In the genomic region with DNA sequence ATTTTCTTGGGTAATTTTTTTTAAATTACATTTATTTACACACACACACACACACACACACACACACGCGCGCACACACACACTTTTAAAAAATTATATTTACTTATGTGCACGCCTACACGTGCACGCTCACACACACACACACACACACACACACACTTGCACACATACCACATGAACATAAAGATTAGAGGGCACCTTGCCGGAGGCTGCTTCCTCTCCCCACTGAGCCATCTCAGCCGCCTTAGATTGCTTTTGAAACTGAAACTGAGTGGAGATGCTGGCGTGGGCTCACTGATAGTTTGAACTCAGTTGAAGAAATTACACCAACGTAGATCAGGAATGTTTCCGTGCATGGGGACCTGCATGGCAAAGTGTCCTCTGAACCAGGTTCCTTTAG, we compare ENCODE assay signal across 19 mouse cellular contexts. TPM values are rescaled to one million over a fixed set of nuclear protein-coding genes. Genes with fewer than 3 reads are reported as not detected.
DNase-seq lines count a peak whose midpoint lies in the region; ATAC-seq and TF ChIP-seq lines count a peak whose summit lies in the region.
"Had no signal": no experiment of that assay in that cellular context is flagged by ENCODE, and none has a peak within 500 bp of the region (broad histone marks: within the 10 kb centered on the region; RNA-seq: fewer than 3 reads in every experiment).

No protein-coding gene starts in this region.

- H3K27me3 ChIP-seq in heart, embryonic 13.5 days (replicated peaks): no peaks in the 10 kb centered on the region
- H3K27me3 ChIP-seq in heart, adult 2 months (ENCODE audit: control insufficient read depth, insufficient read depth, low read length): no peaks in the 10 kb centered on the region
- H3K27me3 ChIP-seq in kidney, adult 2 months (replicated peaks; ENCODE audit: control insufficient read depth, insufficient read depth, low read length): no peaks in the 10 kb centered on the region
- H3K27me3 ChIP-seq: hindbrain, embryonic 15.5 days; liver, embryonic 13.5 days; megakaryocyte, embryonic 14.5 days; neural tube, embryonic 15.5 days had no signal

- peaks cover 60% of the 10 kb centered on the region for H3K36me3 ChIP-seq in heart, embryonic 13.5 days
- no peaks in the 10 kb centered on the region for H3K36me3 ChIP-seq in heart, adult 2 months (ENCODE audit: control insufficient read depth, insufficient read depth, low read length)
- no peaks in the 10 kb centered on the region for H3K36me3 ChIP-seq in kidney, adult 2 months (ENCODE audit: control insufficient read depth, insufficient read depth, low read length)
- H3K36me3 ChIP-seq: liver, embryonic 13.5 days had no signal

- H3K27ac ChIP-seq in heart, embryonic 13.5 days (replicated peaks): peak overlapping the region; percentile 58
- no peak overlapping the region for H3K27ac ChIP-seq in heart, adult 2 months
- H3K27ac ChIP-seq in kidney, adult 2 months (ENCODE audit: insufficient read depth, low read depth, low read length): no peak overlapping the region
- H3K27ac ChIP-seq: embryonic facial prominence, embryonic 10.5 days; hindbrain, embryonic 15.5 days; liver, embryonic 13.5 days; neural tube, embryonic 15.5 days had no signal

- no peak overlapping the region for H3K4me3 ChIP-seq in heart, embryonic 13.5 days
- no peak overlapping the region for H3K4me3 ChIP-seq in heart, adult 2 months
- no peak overlapping the region for H3K4me3 ChIP-seq in kidney, adult 2 months (ENCODE audit: insufficient read depth, low read depth, low read length)
- H3K4me3 ChIP-seq: embryonic facial prominence, embryonic 10.5 days; hindbrain, embryonic 15.5 days; liver, embryonic 13.5 days; megakaryocyte, embryonic 14.5 days; neural tube, embryonic 15.5 days had no signal

- WGBS in heart, embryonic 13.5 days: 87% methylated on average over 11 of the region's 11 CpGs
- WGBS in heart, adult 2 months: 84% methylated on average over 11 of the region's 11 CpGs
- WGBS in kidney, adult 2 months: 89% methylated on average over 11 of the region's 11 CpGs

- no peak for TF ChIP-seq CTCF in heart, adult 2 months (IDR thresholded peaks at IDR 0.05)
- no peak for TF ChIP-seq CTCF in kidney, adult 2 months (conservative IDR thresholded peaks at IDR 0.05; ENCODE audit: insufficient read depth, insufficient read length, low read depth, low read length)

- H3K9me3 ChIP-seq in heart, embryonic 13.5 days: no peaks in the 10 kb centered on the region
- H3K9me3 ChIP-seq: embryonic facial prominence, embryonic 10.5 days; G1E; hindbrain, embryonic 15.5 days; liver, embryonic 13.5 days; megakaryocyte, embryonic 14.5 days; neural tube, embryonic 15.5 days had no signal

- peaks cover 21% of the 10 kb centered on the region for H3K4me1 ChIP-seq in heart, embryonic 13.5 days
- peaks cover 2% of the 10 kb centered on the region for H3K4me1 ChIP-seq in heart, adult 2 months (ENCODE audit: control insufficient read depth, insufficient read depth, low read length)
- no peaks in the 10 kb centered on the region; the same call in 1 of the 2 replicates for H3K4me1 ChIP-seq in kidney, adult 2 months (ENCODE audit: control insufficient read depth, insufficient read depth, low read length)

- H3K9ac ChIP-seq in heart, embryonic 13.5 days: no peak overlapping the region
- H3K9ac ChIP-seq in heart, adult 2 months (ENCODE audit: low read depth, low read length): no peak overlapping the region
- H3K9ac ChIP-seq: forebrain, postnatal 0 days; hindbrain, embryonic 15.5 days; liver, embryonic 13.5 days; neural tube, embryonic 15.5 days had no signal

- intact Hi-C loops in heart, adult 2 months (cut with DNase I): loop anchor here (5.0 kb wide), 2 partner anchors 83 to 117 kb away; no protein-coding TSS in a partner anchor

- H3K79me2 ChIP-seq in heart, adult 2 months (replicated peaks; ENCODE audit: control insufficient read depth, insufficient read depth, low read length): no peaks in the 10 kb centered on the region

- H3K4me2 ChIP-seq in heart, embryonic 13.5 days: no peak overlapping the region
- H3K4me2 ChIP-seq: hindbrain, embryonic 15.5 days; liver, embryonic 13.5 days; neural tube, embryonic 15.5 days had no signal

- no peak for DNase-seq in heart, adult 2 months
- DNase-seq in natural killer cell, adult 2 months (ENCODE audit: low spot score in 2 of 2): peak; percentile 13 to 39
- DNase-seq in thymus, postnatal 10 days (ENCODE audit: low spot score in 2 of 2): peak; percentile 11 to 22
- no peak for DNase-seq in kidney, adult 2 months
- DNase-seq in left cerebral cortex, adult 18-20 months (ENCODE audit: low spot score in 2 of 2): no peak
- DNase-seq in cerebellum, adult 9-11 months: no peak
- DNase-seq: adrenal gland, postnatal 10 days; forebrain, postnatal 0 days; liver, embryonic 13.5 days; retina, postnatal 1 day had no signal

- no peak for ATAC-seq in heart, embryonic 13.5 days (ENCODE audit: extremely low read depth, insufficient number of reproducible peaks, low FRiP score, low TSS enrichment)
- ATAC-seq in CD4-positive, CD25-positive, alpha-beta regulatory T cell, adult 4 months: peak; percentile 69
- ATAC-seq: forebrain, postnatal 0 days; lung, postnatal 0 days had no signal

- no peak for TF ChIP-seq EP300 in heart, adult 2 months (IDR thresholded peaks at IDR 0.05; ENCODE audit: insufficient read depth, low read depth, low read length)

- TF ChIP-seq POLR2A in heart, adult 2 months (IDR thresholded peaks at IDR 0.05; ENCODE audit: insufficient read depth, low read depth, low read length): no peak
- TF ChIP-seq POLR2A in kidney, adult 2 months (IDR thresholded peaks at IDR 0.05; ENCODE audit: low read depth, low read length): no peak

RNA-seq across cellular contexts. Expression of a gene that starts 4.0 kb away (rescaled TPM):
- 11.1 and 14.5 TPM in 2 replicates for polyA plus RNA-seq in heart, embryonic 13.5 days (2015; fragmentation: Nextera tagmentation; extraction: Ambion mirVana)
- total RNA-seq in heart, adult 2 months (2021): 1 to 10 TPM; 7.3 to 9.6 TPM
- polyA plus RNA-seq in heart, adult 2 months (2012; rRNA removed): 2.5 and 4.4 TPM in 2 replicates
- polyA plus RNA-seq in CD4-positive, CD25-positive, alpha-beta regulatory T cell, adult 4 months (2017; shearing (Covaris generic)): 10 to 100 TPM; 41.0 to 52.8 TPM
- polyA plus RNA-seq in kidney, adult 2 months (2012; rRNA removed): 3.3 and 4.0 TPM in 2 replicates
- 10 to 100 TPM; 75.6 to 91.0 TPM for total RNA-seq in left cerebral cortex, adult 18-20 months (2021)

RNA-seq across cellular contexts. Expression of a gene that starts 37.2 kb away (rescaled TPM):
- 15.4 and 16.2 TPM in 2 replicates for polyA plus RNA-seq in heart, embryonic 13.5 days (2015; fragmentation: Nextera tagmentation; extraction: Ambion mirVana)
- total RNA-seq in heart, adult 2 months (2021): under 1 TPM; 0.29 to 0.68 TPM
- polyA plus RNA-seq in heart, adult 2 months (2012; rRNA removed): 0.84 and 1.8 TPM in 2 replicates
- 1 to 10 TPM; 2.0 to 3.0 TPM for polyA plus RNA-seq in CD4-positive, CD25-positive, alpha-beta regulatory T cell, adult 4 months (2017; shearing (Covaris generic))
- polyA plus RNA-seq in kidney, adult 2 months (2012; rRNA removed): 6.9 TPM in 2 replicates
- total RNA-seq in left cerebral cortex, adult 18-20 months (2021): 1 to 10 TPM in 1 of 2 experiments, under 1 TPM in 1; 0.98 to 1.2 TPM

RNA-seq across cellular contexts. Expression of a gene that starts 39.9 kb away (rescaled TPM):
- 60.1 and 69.6 TPM in 2 replicates for polyA plus RNA-seq in heart, embryonic 13.5 days (2015; fragmentation: Nextera tagmentation; extraction: Ambion mirVana)
- 10 to 100 TPM; 33.5 to 34.5 TPM for total RNA-seq in heart, adult 2 months (2021)
- polyA plus RNA-seq in heart, adult 2 months (2012; rRNA removed): 18.0 and 36.8 TPM in 2 replicates
- 100 to 1,000 TPM; 101 to 116 TPM for polyA plus RNA-seq in CD4-positive, CD25-positive, alpha-beta regulatory T cell, adult 4 months (2017; shearing (Covaris generic))
- 14.7 and 25.0 TPM in 2 replicates for polyA plus RNA-seq in kidney, adult 2 months (2012; rRNA removed)
- 10 to 100 TPM; 50.2 to 50.8 TPM for total RNA-seq in left cerebral cortex, adult 18-20 months (2021)

RNA-seq across cellular contexts. Expression of a gene that starts 40.0 kb away (rescaled TPM):
- 0.55 and 0.60 TPM in 2 replicates for polyA plus RNA-seq in heart, embryonic 13.5 days (2015; fragmentation: Nextera tagmentation; extraction: Ambion mirVana)
- 1 to 10 TPM; 7.6 to 9.9 TPM for total RNA-seq in heart, adult 2 months (2021)
- 0.98 and 2.1 TPM in 2 replicates for polyA plus RNA-seq in heart, adult 2 months (2012; rRNA removed)
- under 1 TPM; 0.46 to 0.95 TPM for polyA plus RNA-seq in CD4-positive, CD25-positive, alpha-beta regulatory T cell, adult 4 months (2017; shearing (Covaris generic))
- polyA plus RNA-seq in kidney, adult 2 months (2012; rRNA removed): 22.4 and 25.5 TPM in 2 replicates
- 1 to 10 TPM; 2.6 to 3.6 TPM for total RNA-seq in left cerebral cortex, adult 18-20 months (2021)
- total RNA-seq: G1E; monocyte, adult 5-6 weeks had no signal
- polyA plus RNA-seq: G1E had no signal

Comparison
In these comparisons a context has a peak if more than half of its experiments do, and no peak if none do; other contexts are left out.
1. DNase-seq: peak in natural killer cell, adult 2 months (2 of 2) and thymus, postnatal 10 days (2 of 2); none in heart, adult 2 months (0 of 2), kidney, adult 2 months (single experiment), left cerebral cortex, adult 18-20 months (0 of 2) and cerebellum, adult 9-11 months (single experiment).